Mouse (Mus musculus): ENCODE measurements at regions not wholly inside any gene's neighbourhood (a gene's known extent, or its start where the extent isn't known, plus 50 kb on each side); places are given as distances from the start of the nearest gene placed in this dataset.

DNA sequence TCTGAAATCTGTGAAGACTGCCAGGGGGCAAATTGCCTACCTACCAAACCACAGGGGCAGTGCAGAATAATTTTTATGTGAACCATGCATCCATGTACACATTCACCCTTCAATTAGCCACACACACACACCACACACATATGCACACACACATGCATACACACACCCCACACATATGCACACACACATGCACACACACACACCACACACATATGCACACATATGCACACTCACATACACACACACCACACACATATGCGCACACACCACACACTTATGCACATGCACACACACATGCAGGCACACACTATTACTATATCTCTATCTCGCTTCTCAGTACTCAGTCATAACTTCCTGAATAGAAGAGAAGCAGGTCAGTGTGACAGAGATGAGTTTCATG is 95.9 kb upstream of the Cadm1 start:
- DNase-seq (ENCODE audit: low read depth in 3 of 3, low spot score in 3 of 3) = no peak
- Histone ChIP-seq H3K4me1 (replicated peaks; ENCODE audit: control insufficient read depth in 2 of 2, insufficient read depth in 2 of 2, low read length in 1 of 2) (peaks cover 0 to 8% of the 10 kb centered on the region in 2 experiments; a peak in 2 of 4 replicates), H3K9me3 (ENCODE audit: control insufficient read depth, low read length) (no peaks in the 10 kb centered on the region), H3K9ac (replicated peaks) (no peak overlapping the region), H3K27ac (no peak overlapping the region), H3K4me3 (ENCODE audit: insufficient read depth in 1 of 2, low read depth in 2 of 2, low read length in 2 of 2) (no peak overlapping the region), H3K4me2 (ENCODE audit: low read depth) (no peak overlapping the region), H3K27me3 (ENCODE audit: control insufficient read depth, insufficient read depth, low read length) (no peaks in the 10 kb centered on the region), H3K36me3 (replicated peaks; ENCODE audit: control insufficient read depth, insufficient read depth, low read depth) (no peaks in the 10 kb centered on the region)
- WGBS (ENCODE audit: insufficient replicate concordance) = 50% methylated on average over 2 of the region's 2 CpGs
- TF ChIP-seq EP300 (IDR thresholded peaks at IDR 0.05; ENCODE audit: low read depth) = no peak
- no peak for TF ChIP-seq CTCF (IDR thresholded peaks at IDR 0.05; ENCODE audit: low read depth)
- no peak for ATAC-seq (ENCODE audit: insufficient read depth)

DNA sequence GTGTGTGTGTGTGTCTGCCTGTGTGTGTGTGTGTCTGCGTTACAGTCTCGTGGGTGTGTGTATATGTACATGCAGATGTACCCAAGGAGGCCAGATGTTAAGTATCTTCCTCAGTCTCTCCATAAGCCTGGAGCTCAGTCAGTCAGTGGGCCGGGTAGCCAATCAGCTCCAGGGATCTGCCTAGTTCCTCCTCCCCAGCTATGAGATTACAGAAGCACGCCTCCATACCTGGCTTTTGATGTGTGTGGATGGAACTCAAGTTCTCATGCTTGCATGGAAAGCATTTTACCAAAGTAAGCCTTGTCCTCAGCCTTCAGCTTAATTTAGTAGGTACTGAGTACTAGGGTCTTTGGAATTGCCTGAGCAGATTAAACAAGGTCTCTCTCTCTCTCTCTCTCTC is 91.0 kb upstream of the Cadm1 start:
- no peak for DNase-seq (ENCODE audit: low read depth in 3 of 3, low spot score in 3 of 3)
- H3K4me1 ChIP-seq (replicated peaks; ENCODE audit: control insufficient read depth in 2 of 2, insufficient read depth in 2 of 2, low read length in 1 of 2) = 0 out of 4 replicates have a peak, but pooled peaks cover 0 to 2% of the 10 kb centered on the region in 2 experiments
- no peak overlapping the region for H3K9ac ChIP-seq (replicated peaks)
- no peak overlapping the region for H3K27ac ChIP-seq
- 39% methylated on average over 4 of the region's 4 CpGs for WGBS (ENCODE audit: insufficient replicate concordance)
- H3K4me3 ChIP-seq (ENCODE audit: insufficient read depth in 1 of 2, low read depth in 2 of 2, low read length in 2 of 2) = no peak overlapping the region
- ATAC-seq (ENCODE audit: insufficient read depth) = no peak
- TF ChIP-seq CTCF (IDR thresholded peaks at IDR 0.05; ENCODE audit: low read depth) = no peak
- no peak for TF ChIP-seq EP300 (IDR thresholded peaks at IDR 0.05; ENCODE audit: low read depth)
- no peaks in the 10 kb centered on the region for H3K9me3 ChIP-seq (ENCODE audit: control insufficient read depth, low read length)
- no peak overlapping the region for H3K4me2 ChIP-seq (ENCODE audit: low read depth)
- no peaks in the 10 kb centered on the region; the same call in 1 of the 2 replicates for H3K27me3 ChIP-seq (ENCODE audit: control insufficient read depth, insufficient read depth, low read length)
- H3K36me3 ChIP-seq (replicated peaks; ENCODE audit: control insufficient read depth, insufficient read depth, low read depth) = no peaks in the 10 kb centered on the region

DNA sequence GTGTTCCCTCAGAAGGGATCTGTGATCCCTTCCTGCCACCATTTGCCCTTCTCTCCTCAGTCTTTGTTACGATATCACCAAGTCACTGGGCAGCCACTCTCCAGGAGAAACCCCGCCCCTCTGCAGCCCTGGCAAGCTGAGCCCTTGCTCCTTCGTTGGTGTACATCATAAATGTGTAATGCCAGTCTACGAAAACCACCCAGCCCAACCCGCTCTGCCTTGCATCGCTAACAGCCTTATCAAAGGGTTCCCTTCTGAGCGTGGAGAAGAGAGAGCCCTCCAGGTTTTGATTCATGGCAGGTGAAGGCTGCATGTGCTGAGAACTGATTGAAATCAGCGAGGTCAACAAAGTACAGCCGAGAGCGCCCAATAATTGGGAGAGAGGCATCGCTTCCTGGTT is 90.5 kb upstream of the Cadm1 start:
- H3K9ac ChIP-seq (replicated peaks) = no peak overlapping the region
- no peaks in the 10 kb centered on the region; the same call in 1 of the 2 replicates for H3K27me3 ChIP-seq (ENCODE audit: control insufficient read depth, insufficient read depth, low read length)
- TF ChIP-seq EP300 (IDR thresholded peaks at IDR 0.05; ENCODE audit: low read depth) (no peak), CTCF (IDR thresholded peaks at IDR 0.05; ENCODE audit: low read depth) (no peak)
- H3K9me3 ChIP-seq (ENCODE audit: control insufficient read depth, low read length) = no peaks in the 10 kb centered on the region
- no peak for DNase-seq (ENCODE audit: low read depth in 3 of 3, low spot score in 3 of 3)
- 30% methylated on average over 11 of the region's 11 CpGs for WGBS (ENCODE audit: insufficient replicate concordance)
- peak overlapping the region; percentile 20; the same call in 1 of the 2 replicates for H3K4me2 ChIP-seq (ENCODE audit: low read depth)
- 0 out of 4 replicates have a peak, but pooled peaks cover 0 to 2% of the 10 kb centered on the region in 2 experiments for H3K4me1 ChIP-seq (replicated peaks; ENCODE audit: control insufficient read depth in 2 of 2, insufficient read depth in 2 of 2, low read length in 1 of 2)
- H3K27ac ChIP-seq = no peak overlapping the region
- ATAC-seq (ENCODE audit: insufficient read depth) = no peak
- H3K4me3 ChIP-seq (ENCODE audit: insufficient read depth in 1 of 2, low read depth in 2 of 2, low read length in 2 of 2) = no peak overlapping the region
- no peaks in the 10 kb centered on the region for H3K36me3 ChIP-seq (replicated peaks; ENCODE audit: control insufficient read depth, insufficient read depth, low read depth)

DNA sequence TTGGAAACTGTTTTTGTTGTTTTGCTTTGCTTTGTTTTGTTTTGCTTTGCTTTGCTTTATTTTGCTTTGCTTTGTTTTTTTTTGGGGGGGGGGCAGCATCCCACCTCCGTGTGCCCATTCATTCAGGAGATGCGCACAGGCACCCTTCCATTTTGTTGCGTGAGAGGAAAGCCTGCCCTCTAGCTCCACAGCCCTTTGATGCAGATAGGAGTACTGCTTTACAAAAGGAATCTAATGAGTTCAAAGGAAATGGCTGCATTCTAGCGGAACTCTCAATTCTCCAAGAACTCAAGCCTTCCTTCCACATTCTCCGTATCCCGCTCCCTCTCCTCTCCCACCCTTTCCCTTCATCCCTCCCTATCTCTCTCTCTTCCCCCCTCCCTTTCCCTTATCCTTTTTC is 89.8 kb upstream of the Cadm1 start:
- Histone ChIP-seq H3K4me1 (replicated peaks; ENCODE audit: control insufficient read depth in 2 of 2, insufficient read depth in 2 of 2, low read length in 1 of 2) (0 out of 4 replicates have a peak, but pooled peaks cover 0 to 2% of the 10 kb centered on the region in 2 experiments), H3K27ac (no peak overlapping the region), H3K9me3 (ENCODE audit: control insufficient read depth, low read length) (no peaks in the 10 kb centered on the region), H3K36me3 (replicated peaks; ENCODE audit: control insufficient read depth, insufficient read depth, low read depth) (no peaks in the 10 kb centered on the region), H3K4me2 (ENCODE audit: low read depth) (no peak overlapping the region), H3K9ac (replicated peaks) (no peak overlapping the region), H3K27me3 (ENCODE audit: control insufficient read depth, insufficient read depth, low read length) (no peaks in the 10 kb centered on the region; the same call in 1 of the 2 replicates), H3K4me3 (ENCODE audit: insufficient read depth in 1 of 2, low read depth in 2 of 2, low read length in 2 of 2) (no peak overlapping the region)
- no peak for DNase-seq (ENCODE audit: low read depth in 3 of 3, low spot score in 3 of 3)
- WGBS (ENCODE audit: insufficient replicate concordance) = 23% methylated on average over 6 of the region's 6 CpGs
- no peak for TF ChIP-seq CTCF (IDR thresholded peaks at IDR 0.05; ENCODE audit: low read depth)
- no peak for TF ChIP-seq EP300 (IDR thresholded peaks at IDR 0.05; ENCODE audit: low read depth)
- ATAC-seq (ENCODE audit: insufficient read depth) = no peak

DNA sequence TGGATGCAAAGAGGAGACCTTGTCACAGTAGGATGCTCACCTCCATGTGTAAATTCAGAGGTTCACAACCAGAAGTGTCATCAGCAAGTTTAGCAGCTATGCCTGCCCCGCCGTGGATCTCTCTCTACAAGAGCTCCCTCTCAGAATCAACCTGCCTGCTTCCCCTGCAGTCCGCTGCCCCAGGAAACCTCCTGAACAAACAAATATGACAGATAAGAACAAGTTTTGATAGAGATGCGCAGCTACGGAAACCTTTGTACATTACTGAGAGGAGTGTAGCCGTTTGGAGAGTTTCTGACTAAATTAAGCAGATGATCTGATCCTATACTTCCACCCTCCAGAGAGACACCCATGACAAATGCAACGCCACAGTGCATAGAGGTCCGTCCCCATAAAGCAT is 88.8 kb upstream of the Cadm1 start:
- Histone ChIP-seq H3K27me3 (ENCODE audit: control insufficient read depth, insufficient read depth, low read length) (no peaks in the 10 kb centered on the region; the same call in 1 of the 2 replicates), H3K4me1 (replicated peaks; ENCODE audit: control insufficient read depth in 2 of 2, insufficient read depth in 2 of 2, low read length in 1 of 2) (no peaks in the 10 kb centered on the region), H3K9me3 (ENCODE audit: control insufficient read depth, low read length) (no peaks in the 10 kb centered on the region), H3K4me3 (ENCODE audit: insufficient read depth in 1 of 2, low read depth in 2 of 2, low read length in 2 of 2) (no peak overlapping the region), H3K36me3 (replicated peaks; ENCODE audit: control insufficient read depth, insufficient read depth, low read depth) (no peaks in the 10 kb centered on the region), H3K9ac (replicated peaks) (no peak overlapping the region), H3K27ac (no peak overlapping the region), H3K4me2 (ENCODE audit: low read depth) (no peak overlapping the region)
- WGBS (ENCODE audit: insufficient replicate concordance) = 50% methylated on average over 8 of the region's 8 CpGs
- TF ChIP-seq EP300 (IDR thresholded peaks at IDR 0.05; ENCODE audit: low read depth) (no peak), CTCF (IDR thresholded peaks at IDR 0.05; ENCODE audit: low read depth) (no peak)
- ATAC-seq (ENCODE audit: insufficient read depth) = no peak
- no peak for DNase-seq (ENCODE audit: low read depth in 3 of 3, low spot score in 3 of 3)
